Mouse (Mus musculus) bone marrow macrophage, adult 2 months (primary cell): ENCODE results near the gene Prss48. TPM values are rescaled to one million over a fixed set of nuclear protein-coding genes. Genes with fewer than 3 reads are reported as not detected.
"Not testable (repeated sequence)": the region's sequence is repeated elsewhere in the genome, so short reads cannot be mapped to it uniquely, and the experiment has no call there.

Experiments used
- H3K27ac ChIP-seq: 2 replicates; pipeline ENCODE4 v1.5.1; 2012; ENCODE audit warnings: low read depth, low read length; ENCODE audit not compliant: insufficient read depth
- H3K4me1 ChIP-seq: 2 replicates; pipeline ENCODE4 v1.6.1; 2012; ENCODE audit warnings: low read length; ENCODE audit not compliant: control insufficient read depth, insufficient read depth
- H3K4me3 ChIP-seq: 2 replicates; pipeline ENCODE4 v1.5.1; 2012; ENCODE audit warnings: mild to moderate bottlenecking, low read length, moderate library complexity; ENCODE audit not compliant: insufficient read depth
- CTCF ChIP-seq: IDR thresholded peaks from 2 replicates; pipeline ENCODE4 v1.5.1; 2012; ENCODE audit warnings: low read depth, mild to moderate bottlenecking, low read length, moderate library complexity
- POLR2A ChIP-seq: IDR thresholded peaks from 2 replicates; pipeline ENCODE4 v1.6.1; 2012; ENCODE audit warnings: mild to moderate bottlenecking, low read depth, low read length, borderline replicate concordance
- polyA plus RNA-seq: library from polyadenylated mRNA; stranded (reverse); fragments of >200 nt; gene quantifications from 2 replicates; pipeline ENCODE4 v1.2.4, GENCODE M21; 2012; ENCODE audit not compliant: missing spikeins, insufficient read depth, insufficient read length

The Prss48 gene
- polyA plus RNA-seq, 1 experiment: not detected

GRCm38 (mm10) chr3:86010618-86011017 lies 8.3 kb upstream of the Prss48 start:
- no peak overlapping the region for H3K4me3 ChIP-seq
- TF ChIP-seq CTCF (no peak), POLR2A (no peak)
- no peak overlapping the region for H3K27ac ChIP-seq
- no peaks in the 10 kb centered on the region for H3K4me1 ChIP-seq

GRCm38 (mm10) chr3:86004751-86005150 lies 2.5 kb upstream of the Prss48 start:
- Histone ChIP-seq H3K4me3 (no peak overlapping the region), H3K4me1 (no peaks in the 10 kb centered on the region), H3K27ac (no peak overlapping the region)
- no peak for TF ChIP-seq CTCF
- TF ChIP-seq POLR2A: no peak

- no peak overlapping the region for H3K27ac ChIP-seq
- H3K4me1 ChIP-seq: no peaks in the 10 kb centered on the region
- TF ChIP-seq CTCF: no peak
- TF ChIP-seq POLR2A: no peak
- no peak overlapping the region for H3K4me3 ChIP-seq
Measured at GRCm38 (mm10) chr3:86002940-86003339, 649 bp upstream of the Prss48 start.

GRCm38 (mm10) chr3:86001271-86001670 lies 1.0 kb downstream of the Prss48 start:
- no peak for TF ChIP-seq POLR2A
- no peak for TF ChIP-seq CTCF

GRCm38 (mm10) chr3:85994645-85995044 lies 7.6 kb downstream of the Prss48 start:
- Histone ChIP-seq H3K4me3 (no peak overlapping the region), H3K27ac (no peak overlapping the region)
- TF ChIP-seq POLR2A (no peak), CTCF (no peak)

More at GRCm38 (mm10) chr3:86001271-86001670, 1.0 kb downstream of the Prss48 start:
- H3K27ac ChIP-seq: no peak overlapping the region
- H3K4me1 ChIP-seq: no peaks in the 10 kb centered on the region
- H3K4me3 ChIP-seq: no peak overlapping the region

GRCm38 (mm10) chr3:85993744-85994143 lies 8.5 kb downstream of the Prss48 start:
- H3K4me1 ChIP-seq: no peaks in the 10 kb centered on the region
- H3K4me3 ChIP-seq: no peak overlapping the region
- TF ChIP-seq CTCF: no peak
- no peak for TF ChIP-seq POLR2A
- no peak overlapping the region for H3K27ac ChIP-seq

More at GRCm38 (mm10) chr3:85994645-85995044, 7.6 kb downstream of the Prss48 start:
- H3K4me1 ChIP-seq: no peaks in the 10 kb centered on the region

GRCm38 (mm10) chr3:85991802-85992156 lies 10.5 kb downstream of the Prss48 start:
- Histone ChIP-seq H3K4me3 (no peak overlapping the region), H3K4me1 (no peaks in the 10 kb centered on the region), H3K27ac (no peak overlapping the region)
- TF ChIP-seq CTCF (no peak), POLR2A (no peak)

GRCm38 (mm10) chr3:85991140-85991801 lies 11.0 kb downstream of the Prss48 start:
- Histone ChIP-seq H3K4me3 (no peak overlapping the region), H3K27ac (no peak overlapping the region), H3K4me1 (no peaks in the 10 kb centered on the region)
- TF ChIP-seq CTCF (no peak), POLR2A (no peak)

- no peak overlapping the region for H3K4me3 ChIP-seq
- no peak overlapping the region for H3K27ac ChIP-seq
- no peaks in the 10 kb centered on the region for H3K4me1 ChIP-seq
- TF ChIP-seq CTCF: no peak
- no peak for TF ChIP-seq POLR2A
Measured at GRCm38 (mm10) chr3:85987225-85987624, 15.1 kb downstream of the Prss48 start.

GRCm38 (mm10) chr3:85984537-85984936 lies 17.8 kb downstream of the Prss48 start:
- H3K4me1 ChIP-seq: no peaks in the 10 kb centered on the region
- H3K4me3 ChIP-seq: no peak overlapping the region
- TF ChIP-seq CTCF (no peak), POLR2A (no peak)
- H3K27ac ChIP-seq: no peak overlapping the region

GRCm38 (mm10) chr3:85981761-85982160 lies 20.5 kb downstream of the Prss48 start:
- not testable (repeated sequence) for H3K4me3 ChIP-seq, H3K27ac ChIP-seq, H3K4me1 ChIP-seq
